Mouse (Mus musculus) gastrocnemius, adult 2 months (tissue): ENCODE results near the gene Lrp1. TPM values are rescaled to one million over a fixed set of nuclear protein-coding genes. Genes with fewer than 3 reads are reported as not detected.
A peak's percentile ranks its signal among the peaks of the same experiment; 100 is the strongest.

Experiments
- DNase-seq: peaks from one replicate; pipeline ENCODE4 v3.0.0; 2022
- H3K27ac ChIP-seq: fragments of 200-600 bp; 2 replicates; pipeline ENCODE4 v1.8.1; 2022; ENCODE audit warnings: mild to moderate bottlenecking
- H3K4me3 ChIP-seq: fragments of 200-600 bp; 2 replicates; pipeline ENCODE4 v1.8.1; 2022; ENCODE audit warnings: mild to moderate bottlenecking, moderate library complexity
- CTCF ChIP-seq: fragments of 200-600 bp; IDR thresholded peaks from 2 replicates; pipeline ENCODE4 v1.8.1; 2022; ENCODE audit warnings: antibody characterized with exemption, mild to moderate bottlenecking, moderate library complexity
- intact Hi-C: fragments of 180-260 bp; cut with DNase I; formaldehyde crosslinking; loops from one replicate; pipeline ENCODE4 v1.15.1; 2025
- total RNA-seq, 2 experiments: library from RNA; stranded (reverse); gene quantifications; 2 replicates each; pipeline ENCODE4 v1.2.3; 2021

Gene Lrp1
- total RNA-seq, 2 experiments from 2014 or later, result 34.6 to 71.3 TPM

DNA sequence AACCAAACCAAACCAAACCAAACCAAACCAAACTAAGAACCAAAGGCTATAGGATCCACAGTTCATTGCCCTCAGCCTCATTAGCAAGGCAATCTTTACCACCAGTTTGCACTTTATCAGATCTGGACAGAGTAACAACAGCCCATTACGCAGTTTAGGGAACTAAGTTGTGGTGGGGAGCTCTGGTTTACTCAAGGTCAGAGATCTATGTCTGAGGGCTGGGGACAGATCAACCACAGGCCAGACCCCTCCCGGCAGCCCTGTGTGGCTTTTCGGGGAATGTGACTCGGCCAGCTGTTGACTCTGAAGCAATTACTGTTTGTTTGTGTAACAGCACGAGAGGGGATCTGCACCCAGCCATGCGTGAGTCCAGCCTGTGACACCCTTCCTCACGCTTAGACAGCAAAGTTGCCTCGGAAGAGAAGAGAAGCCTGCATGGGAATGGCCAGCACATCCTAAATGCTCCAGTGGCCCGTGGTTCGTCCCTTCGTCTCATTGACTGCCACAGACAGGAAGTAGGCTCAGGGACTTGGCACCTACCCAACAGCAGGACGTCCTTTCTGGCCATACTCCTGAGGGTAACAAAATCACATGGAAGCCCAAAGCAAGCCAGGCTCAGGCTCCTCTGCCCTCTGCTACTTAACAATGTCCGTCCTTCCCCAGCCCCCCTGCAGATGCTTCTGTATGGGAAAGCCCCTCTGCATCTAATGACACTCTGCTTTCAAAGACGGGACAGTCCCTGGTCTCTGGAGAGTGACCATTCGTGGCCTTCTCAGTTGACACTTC lies 16.3 kb downstream of the Lrp1 start:
- H3K4me3 ChIP-seq, result peak overlapping the region; percentile 13; the same call in 1 of the 2 replicates
- peak; percentile 75 for DNase-seq
- H3K27ac ChIP-seq, result peak overlapping the region; percentile 61
- intact Hi-C loops, result no loop called here
- no peak for TF ChIP-seq CTCF

DNA sequence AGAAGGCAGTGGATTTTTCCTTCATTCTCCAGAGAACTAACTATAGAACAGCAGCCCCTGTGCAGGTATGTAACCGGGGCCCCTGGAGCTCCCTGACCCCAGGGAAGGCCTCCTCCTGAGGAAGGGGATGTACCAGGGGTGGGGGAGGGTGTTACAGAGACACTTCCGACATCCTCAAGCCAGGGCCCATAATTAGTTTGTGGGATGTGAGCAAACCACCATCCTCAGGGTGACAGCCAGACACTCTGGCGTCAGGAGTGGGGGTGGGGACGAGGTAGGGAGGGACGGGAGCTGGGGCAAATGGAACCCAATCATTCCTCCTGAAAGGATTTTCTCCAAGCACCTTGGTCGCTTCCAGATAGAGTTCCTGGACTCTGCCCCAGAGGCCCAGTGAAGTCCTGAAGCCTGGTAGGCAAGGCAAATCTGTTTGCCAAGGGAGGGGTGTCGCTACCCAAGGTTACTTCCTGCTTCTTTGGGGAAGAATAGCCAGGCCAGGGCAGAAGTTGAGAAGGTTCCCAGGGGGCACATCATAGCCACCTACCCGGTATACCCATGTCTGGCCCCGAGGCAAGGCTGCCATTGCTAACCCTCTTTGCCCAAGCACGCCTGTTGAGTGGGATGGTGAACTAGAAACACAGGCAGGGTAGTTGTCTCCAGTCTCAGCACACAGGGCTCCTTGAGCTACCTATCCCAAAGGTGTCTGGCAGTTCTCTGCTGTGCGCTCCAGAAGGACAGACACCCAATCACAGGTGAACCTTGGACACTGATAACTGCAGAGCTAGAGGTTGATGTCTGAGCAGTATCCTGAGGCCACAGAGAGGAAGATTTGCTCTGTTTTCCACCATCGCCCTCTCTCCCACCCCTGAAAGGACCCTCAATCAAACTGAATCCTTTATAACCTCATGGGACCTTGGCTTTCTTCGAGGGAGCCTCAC lies 17.2 kb downstream of the Lrp1 start:
- no peak overlapping the region for H3K4me3 ChIP-seq
- intact Hi-C loops, result no loop called here
- no peak for DNase-seq
- peak overlapping the region; percentile 61 for H3K27ac ChIP-seq
- no peak for TF ChIP-seq CTCF

DNA sequence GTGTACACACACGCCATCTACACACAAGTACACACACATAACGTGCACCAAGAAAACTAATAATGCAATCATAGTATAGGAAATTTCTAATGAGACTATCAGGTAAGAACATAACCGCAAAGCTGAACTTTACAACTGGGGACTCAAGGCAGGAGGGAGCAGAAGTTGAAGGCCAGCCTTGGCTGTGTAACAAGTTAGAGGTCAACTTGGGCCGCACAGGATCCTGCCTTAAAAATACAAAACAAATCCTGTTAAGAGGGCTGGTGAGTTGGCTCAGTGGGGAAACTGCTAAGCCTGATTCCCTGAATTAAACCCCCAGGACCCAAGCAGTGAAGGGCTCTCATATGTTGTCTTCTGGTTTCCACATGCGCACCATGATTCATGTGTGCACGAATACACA lies 18.8 kb downstream of the Lrp1 start:
- H3K4me3 ChIP-seq, result no peak overlapping the region
- no peak for DNase-seq
- TF ChIP-seq CTCF, result no peak
- H3K27ac ChIP-seq, result peak overlapping the region; percentile 80
- intact Hi-C loops, result no loop called here

DNA sequence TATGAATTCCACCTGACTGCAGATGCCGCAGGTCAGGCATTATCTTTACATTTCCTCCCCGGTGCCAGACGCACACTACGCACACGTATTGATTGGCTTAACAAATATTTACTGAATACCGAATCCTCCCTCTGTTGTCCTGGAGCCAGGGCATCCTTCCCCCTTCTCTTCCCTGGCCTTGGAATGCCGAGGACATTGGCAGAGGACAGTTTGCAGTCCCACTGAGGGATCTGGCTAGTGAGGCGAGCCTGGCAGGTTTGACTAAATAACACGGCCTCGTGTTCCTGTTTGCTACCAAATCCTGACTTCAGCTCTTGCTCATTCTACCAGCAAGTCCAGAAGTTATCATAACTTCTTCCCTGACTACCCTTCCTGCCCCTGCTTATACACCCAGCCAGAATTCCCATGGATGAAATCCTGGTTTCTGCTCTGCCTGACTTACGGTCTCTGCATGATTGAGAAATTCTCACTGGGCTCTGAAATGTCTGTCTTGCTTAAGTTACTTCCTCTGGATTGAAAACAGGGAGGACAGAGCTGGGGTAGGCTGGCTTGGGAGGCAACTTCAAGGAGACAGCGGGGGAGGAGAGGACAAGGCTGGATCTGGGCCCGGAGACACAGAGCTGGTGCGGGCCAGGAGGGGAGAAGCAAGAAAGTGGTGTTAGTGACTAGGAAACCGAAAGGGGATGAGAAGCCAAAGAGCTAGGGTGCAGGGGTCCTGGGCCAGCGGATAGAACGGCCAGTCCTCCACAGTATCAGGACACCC lies 21.0 kb downstream of the Lrp1 start:
- DNase-seq, result peak; percentile 87
- intact Hi-C loops, result no loop called here
- Histone ChIP-seq H3K4me3 (peak overlapping the region; percentile 30), H3K27ac (peak overlapping the region; percentile 80)
- no peak for TF ChIP-seq CTCF

DNA sequence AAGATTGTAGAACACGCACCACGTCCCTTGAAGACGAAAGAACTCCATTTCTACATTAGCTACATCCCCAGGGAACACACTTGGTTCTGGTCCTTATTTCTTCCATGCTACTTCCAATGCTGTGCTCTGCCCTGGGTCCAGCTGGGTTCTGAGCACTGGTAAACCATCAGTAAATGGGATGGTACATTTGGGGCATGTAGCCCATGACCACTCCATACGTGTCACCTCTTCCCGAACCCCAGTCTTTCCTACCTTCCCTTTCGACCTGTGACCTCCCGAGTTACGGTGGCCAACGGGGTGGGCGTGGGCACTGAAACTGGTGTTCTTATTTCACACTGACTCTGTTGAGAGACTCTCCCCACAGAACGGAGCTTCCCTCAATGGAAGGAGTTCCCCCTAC lies 21.7 kb downstream of the Lrp1 start:
- intact Hi-C loops, result no loop called here
- TF ChIP-seq CTCF, result no peak
- DNase-seq, result no peak

DNA sequence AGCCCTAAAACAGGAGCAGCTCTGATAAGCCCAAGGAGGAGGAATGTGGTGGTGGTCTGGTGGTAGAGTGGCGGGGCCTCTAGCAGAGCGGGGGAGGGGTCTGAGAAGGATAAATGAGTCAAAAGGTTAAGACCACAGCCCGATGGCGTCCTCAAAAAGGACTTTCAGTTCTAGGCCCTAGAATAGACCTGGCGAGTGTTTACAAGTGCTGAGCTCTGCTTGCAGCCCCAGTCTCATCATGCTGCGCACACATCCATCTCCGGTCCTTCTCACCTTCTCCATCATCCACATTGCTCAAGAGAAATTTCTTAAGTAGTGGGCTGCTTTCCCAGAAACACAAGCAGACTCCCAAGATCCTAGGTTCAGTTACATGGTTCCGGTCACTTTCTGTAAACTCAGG lies 22.3 kb downstream of the Lrp1 start:
- no peak for TF ChIP-seq CTCF
- Histone ChIP-seq H3K4me3 (no peak overlapping the region), H3K27ac (peak overlapping the region; percentile 82)
- no peak for DNase-seq
- intact Hi-C loops, result no loop called here

More for the DNA sequence above, 21.7 kb downstream of the Lrp1 start:
- Histone ChIP-seq H3K27ac (peak overlapping the region; percentile 80), H3K4me3 (peak overlapping the region; percentile 17)

DNA sequence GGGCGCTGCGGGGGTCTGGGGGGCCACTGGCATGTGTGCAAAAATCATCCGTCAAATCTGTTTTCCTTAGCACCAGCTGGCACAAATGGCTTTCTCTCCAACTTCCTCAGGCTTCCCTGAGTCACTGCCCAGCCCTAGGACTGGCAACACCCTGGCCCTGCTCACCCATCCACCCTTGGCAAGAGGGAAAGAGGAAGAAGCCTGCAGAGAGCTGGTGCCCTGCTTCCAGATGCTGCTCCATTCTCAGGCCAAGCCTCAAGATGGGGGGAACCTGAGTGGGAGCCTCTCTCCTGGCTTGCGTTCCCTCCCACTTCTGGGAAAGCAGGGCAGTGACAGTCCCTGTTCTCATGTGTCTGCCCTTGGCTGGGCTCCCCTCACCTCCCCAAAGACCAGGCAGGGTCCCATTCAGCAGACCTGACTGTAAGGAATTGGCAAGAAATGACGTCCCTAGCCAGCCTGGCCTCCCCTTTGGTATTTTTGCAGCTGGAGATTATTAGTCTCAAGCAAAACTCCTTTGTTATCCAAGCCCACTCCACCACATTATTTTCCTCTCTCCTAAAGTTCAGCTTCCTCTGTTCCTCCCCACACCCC lies 23.5 kb downstream of the Lrp1 start:
- DNase-seq, result peak; percentile 61
- H3K27ac ChIP-seq, result peak overlapping the region; percentile 82
- TF ChIP-seq CTCF, result no peak
- H3K4me3 ChIP-seq, result no peak overlapping the region
- intact Hi-C loops, result no loop called here

DNA sequence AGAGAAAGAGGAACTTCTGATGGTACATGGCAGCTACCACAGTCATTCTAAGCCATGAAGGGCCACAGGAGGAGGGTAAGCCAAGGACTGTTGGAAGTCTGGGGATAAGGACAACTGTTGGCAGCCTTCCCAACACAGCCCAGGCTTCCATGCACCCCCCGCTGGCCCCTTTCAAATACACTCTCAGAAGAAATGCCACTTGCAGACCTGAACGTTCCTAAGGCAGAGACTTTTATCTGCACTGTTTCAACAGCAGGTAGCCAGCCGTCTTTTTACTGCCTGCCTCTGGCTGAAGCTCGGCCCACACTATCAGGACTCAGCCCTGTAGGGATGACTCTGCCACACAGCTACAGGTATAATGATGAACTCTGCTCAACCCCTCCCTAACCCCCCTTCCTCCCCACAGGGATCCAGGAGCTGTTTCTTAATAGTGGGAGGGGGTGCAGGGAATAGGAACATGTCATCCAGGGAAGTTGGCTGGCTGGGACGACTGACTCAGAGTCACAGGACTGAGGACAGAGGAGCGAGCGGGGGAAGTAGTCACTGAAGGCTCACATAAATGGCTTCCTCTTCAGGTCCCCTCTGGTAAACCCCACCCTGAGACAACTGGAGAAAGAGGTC lies 24.5 kb downstream of the Lrp1 start:
- no peak for TF ChIP-seq CTCF

DNA sequence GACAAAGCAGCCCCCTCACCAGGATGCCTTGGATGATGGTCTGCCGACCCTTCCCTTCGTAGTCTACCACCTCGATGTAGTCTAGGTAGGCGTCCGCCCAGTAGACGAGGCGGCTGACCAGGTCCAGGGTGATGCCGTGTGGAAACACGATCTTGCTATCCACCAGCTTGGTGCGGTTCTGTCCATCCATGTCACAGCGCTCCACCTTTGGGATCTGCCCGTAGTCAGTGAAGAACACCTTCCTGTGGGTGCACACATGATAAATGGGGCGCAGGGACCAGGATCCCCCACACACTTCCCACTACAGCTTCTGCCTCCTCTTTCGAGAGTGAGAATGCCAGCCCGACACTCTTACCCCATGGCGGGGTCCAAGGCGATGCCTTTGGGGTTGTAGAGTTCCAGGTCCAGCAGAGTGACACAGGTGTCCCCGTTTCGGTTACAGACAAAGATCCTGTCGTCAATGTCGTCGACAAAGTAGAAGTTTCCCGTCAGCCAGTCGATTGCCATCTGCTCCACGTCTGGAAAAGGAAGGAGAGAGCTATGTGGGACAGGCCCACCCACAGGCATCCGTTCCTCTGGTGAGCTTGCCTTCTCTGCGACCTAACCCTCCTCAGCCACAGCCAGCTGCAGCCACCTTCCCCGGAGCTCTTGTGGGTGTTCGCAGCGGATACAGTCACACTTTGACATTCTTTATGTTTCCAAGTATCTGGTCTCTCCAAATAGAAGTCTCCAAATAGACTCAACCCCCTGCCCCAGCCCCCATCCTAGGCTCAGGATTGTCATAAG lies 25.8 kb downstream of the Lrp1 start:
- H3K27ac ChIP-seq, result peak overlapping the region; percentile 82
- H3K4me3 ChIP-seq, result no peak overlapping the region
- no peak for TF ChIP-seq CTCF
- no peak for DNase-seq
- intact Hi-C loops, result no loop called here

More for the DNA sequence above, 24.5 kb downstream of the Lrp1 start:
- DNase-seq, result peak; percentile 66
- no peak overlapping the region for H3K4me3 ChIP-seq
- peak overlapping the region; percentile 82 for H3K27ac ChIP-seq
- intact Hi-C loops, result no loop called here

DNA sequence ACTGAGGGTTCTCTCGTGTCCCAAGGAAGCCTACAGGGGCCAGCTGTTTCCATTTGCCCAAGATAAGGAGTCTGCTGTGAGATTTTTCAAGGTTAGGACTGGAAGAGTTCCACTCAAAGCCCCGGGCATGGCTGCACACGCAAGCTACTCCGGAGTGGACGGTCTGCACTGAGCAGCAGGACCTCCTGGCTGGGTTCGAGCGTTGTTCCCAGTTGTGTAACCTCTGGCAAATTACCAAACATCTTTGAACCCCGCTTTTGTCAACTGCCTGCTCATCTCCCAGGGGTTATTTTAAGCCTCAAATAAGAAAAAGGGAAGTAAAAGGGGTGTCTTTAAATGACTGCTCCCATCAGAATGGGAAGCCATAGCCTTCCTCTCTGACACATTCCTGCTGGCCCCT lies 26.5 kb downstream of the Lrp1 start:
- Histone ChIP-seq H3K27ac (peak overlapping the region; percentile 82; the same call in 1 of the 2 replicates), H3K4me3 (no peak overlapping the region)
- no peak for DNase-seq
- intact Hi-C loops, result no loop called here
- TF ChIP-seq CTCF, result no peak

DNA sequence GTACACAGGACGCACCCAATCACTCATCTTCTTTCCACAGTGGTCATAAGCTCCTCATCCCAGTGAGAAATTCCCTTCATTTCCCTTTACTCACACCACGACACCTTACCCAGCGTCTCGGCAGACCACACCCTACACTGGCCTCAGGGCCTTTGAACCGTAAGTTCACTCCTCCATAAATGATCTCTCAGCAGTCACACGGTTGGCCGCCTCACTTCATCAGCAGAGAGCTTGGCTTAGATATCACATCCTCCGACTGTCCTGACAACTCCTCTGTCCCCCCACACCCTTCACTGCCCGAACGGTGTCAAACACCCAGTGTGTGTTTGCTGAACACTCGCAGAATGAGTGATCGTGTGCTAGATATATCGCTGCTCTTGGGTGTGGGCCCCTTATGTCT lies 28.1 kb downstream of the Lrp1 start:
- Histone ChIP-seq H3K4me3 (no peak overlapping the region), H3K27ac (no peak overlapping the region)
- no peak for DNase-seq
- intact Hi-C loops, result no loop called here
- TF ChIP-seq CTCF, result no peak
